Mouse (Mus musculus): Measurements from ENCODE around the gene Ifitm3. TPM values are rescaled to one million over a fixed set of nuclear protein-coding genes. Genes with fewer than 3 reads are reported as not detected.

Gene Ifitm3
- polyA plus RNA-seq, 1 experiment = 1,312 TPM

DNA sequence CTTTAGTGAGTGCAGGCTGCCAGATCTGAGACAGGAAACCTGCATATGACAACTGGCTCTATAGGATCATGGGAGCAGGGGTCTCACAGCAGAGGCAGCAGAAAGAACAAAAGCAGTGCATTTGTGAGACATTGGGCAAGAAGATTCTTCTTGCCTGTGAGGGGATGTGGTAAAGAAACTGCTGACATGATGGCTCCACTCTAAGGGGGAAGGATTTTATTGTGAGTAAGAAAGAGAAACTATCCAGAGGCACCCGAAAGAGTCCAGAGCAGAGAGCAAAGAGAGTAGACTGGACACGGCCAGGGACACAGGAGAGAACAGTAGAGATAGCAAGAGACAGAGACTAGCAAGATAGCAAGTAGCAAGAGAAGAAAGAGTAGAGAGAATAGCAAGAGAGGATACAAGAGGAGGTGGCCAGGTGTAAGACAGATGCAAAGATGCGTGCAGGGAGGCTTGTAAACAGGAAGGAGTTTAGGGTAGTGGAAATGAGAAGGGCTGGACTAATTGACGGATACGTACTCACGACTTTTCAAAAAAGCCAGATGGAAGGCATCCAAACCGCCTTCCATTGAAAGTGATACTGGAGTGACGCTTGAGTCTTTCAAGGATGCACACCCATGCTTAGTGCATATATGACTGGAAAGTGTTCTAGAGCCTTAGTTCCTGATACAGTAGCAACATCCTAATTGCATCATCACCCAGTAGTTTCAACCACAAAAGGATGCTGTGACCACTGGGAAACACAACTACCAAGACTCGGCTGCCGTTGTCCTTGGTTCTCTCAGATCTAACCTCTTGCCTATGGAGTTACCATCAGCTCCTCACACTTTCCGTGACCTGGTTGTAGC is 11.5 kb downstream of the Ifitm3 start:
- H3K79me2 ChIP-seq (ENCODE audit: control insufficient read depth, insufficient read depth) = no peaks in the 10 kb centered on the region
- H3ac ChIP-seq (ENCODE audit: control insufficient read depth, insufficient read length) = no peak overlapping the region
- H3K4me3 ChIP-seq = no peak overlapping the region
- H3K36me3 ChIP-seq (ENCODE audit: control insufficient read depth, insufficient read depth) = no peaks in the 10 kb centered on the region
- no peaks in the 10 kb centered on the region for H3K27me3 ChIP-seq (ENCODE audit: control insufficient read depth, insufficient read depth, insufficient read length)
- H3K4me2 ChIP-seq (ENCODE audit: low read depth) = no peak overlapping the region
- TF ChIP-seq POLR2AphosphoS2 (IDR thresholded peaks at IDR 0.05; ENCODE audit: insufficient read length, low read depth) (no peak), POLR2A (IDR thresholded peaks at IDR 0.05; ENCODE audit: insufficient read length, low read depth) (no peak), MAX (IDR thresholded peaks at IDR 0.05; ENCODE audit: low read depth) (no peak), TCF3 (IDR thresholded peaks at IDR 0.05; ENCODE audit: insufficient read length, low read depth) (no peak), MYOG (IDR thresholded peaks at IDR 0.05; ENCODE audit: control insufficient read depth in 1 of 3, insufficient read depth in 1 of 3, insufficient read length in 2 of 3, low read depth in 2 of 3) (no peak), E2F4 (IDR thresholded peaks at IDR 0.05; ENCODE audit: insufficient read depth) (no peak), REST (IDR thresholded peaks at IDR 0.05; ENCODE audit: insufficient read depth, insufficient read length) (no peak)

DNA sequence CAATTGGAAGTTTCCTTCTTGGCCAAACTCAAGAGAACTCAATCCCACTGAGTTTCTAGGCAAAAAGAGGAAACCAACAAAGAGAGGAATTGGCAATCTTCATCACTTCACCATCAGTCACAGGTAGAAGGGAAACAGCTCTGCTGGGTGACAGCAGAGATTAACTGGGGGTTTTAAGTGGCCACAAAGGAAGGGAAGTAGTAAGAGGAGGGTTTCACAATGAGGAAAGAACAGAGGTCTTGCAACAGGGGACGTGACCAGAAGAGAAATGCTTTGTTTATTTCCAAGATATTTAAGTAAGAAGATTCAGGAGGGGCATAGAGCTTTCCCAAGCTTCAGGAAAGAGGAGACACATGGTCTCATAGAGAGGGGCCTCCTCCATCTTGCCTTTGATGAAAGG is 12.8 kb downstream of the Ifitm3 start:
- H3ac ChIP-seq (ENCODE audit: control insufficient read depth, insufficient read length) = no peak overlapping the region
- H3K4me2 ChIP-seq (ENCODE audit: low read depth) = no peak overlapping the region
- no peaks in the 10 kb centered on the region for H3K27me3 ChIP-seq (ENCODE audit: control insufficient read depth, insufficient read depth, insufficient read length)
- no peak overlapping the region for H3K4me3 ChIP-seq
- H3K79me2 ChIP-seq (ENCODE audit: control insufficient read depth, insufficient read depth) = no peaks in the 10 kb centered on the region
- no peaks in the 10 kb centered on the region for H3K36me3 ChIP-seq (ENCODE audit: control insufficient read depth, insufficient read depth)
- TF ChIP-seq MYOD1 (IDR thresholded peaks at IDR 0.05; ENCODE audit: control insufficient read depth in 1 of 3, insufficient read length in 2 of 3, low read depth in 2 of 3) = no peak
- no peak for TF ChIP-seq MYOG (IDR thresholded peaks at IDR 0.05; ENCODE audit: control insufficient read depth in 1 of 3, insufficient read depth in 1 of 3, insufficient read length in 2 of 3, low read depth in 2 of 3)
- no peak for TF ChIP-seq POLR2AphosphoS2 (IDR thresholded peaks at IDR 0.05; ENCODE audit: insufficient read length, low read depth)
- no peak for TF ChIP-seq TCF12 (IDR thresholded peaks at IDR 0.05; ENCODE audit: insufficient read depth, poor library complexity, severe bottlenecking)
- TF ChIP-seq SRF (IDR thresholded peaks at IDR 0.05; ENCODE audit: control insufficient read depth, insufficient read length, low read depth) = no peak
- no peak for TF ChIP-seq MAX (IDR thresholded peaks at IDR 0.05; ENCODE audit: low read depth)
- TF ChIP-seq REST (IDR thresholded peaks at IDR 0.05; ENCODE audit: insufficient read depth, insufficient read length) = no peak
- no peak for TF ChIP-seq TCF3 (IDR thresholded peaks at IDR 0.05; ENCODE audit: insufficient read length, low read depth)
- TF ChIP-seq USF1 (IDR thresholded peaks at IDR 0.05; ENCODE audit: low read depth) = no peak
- no peak for TF ChIP-seq E2F4 (IDR thresholded peaks at IDR 0.05; ENCODE audit: insufficient read depth)
- TF ChIP-seq CEBPB (IDR thresholded peaks at IDR 0.05; ENCODE audit: insufficient read depth, poor library complexity, severe bottlenecking) = no peak
- TF ChIP-seq POLR2A (IDR thresholded peaks at IDR 0.05; ENCODE audit: insufficient read length, low read depth) = no peak

DNA sequence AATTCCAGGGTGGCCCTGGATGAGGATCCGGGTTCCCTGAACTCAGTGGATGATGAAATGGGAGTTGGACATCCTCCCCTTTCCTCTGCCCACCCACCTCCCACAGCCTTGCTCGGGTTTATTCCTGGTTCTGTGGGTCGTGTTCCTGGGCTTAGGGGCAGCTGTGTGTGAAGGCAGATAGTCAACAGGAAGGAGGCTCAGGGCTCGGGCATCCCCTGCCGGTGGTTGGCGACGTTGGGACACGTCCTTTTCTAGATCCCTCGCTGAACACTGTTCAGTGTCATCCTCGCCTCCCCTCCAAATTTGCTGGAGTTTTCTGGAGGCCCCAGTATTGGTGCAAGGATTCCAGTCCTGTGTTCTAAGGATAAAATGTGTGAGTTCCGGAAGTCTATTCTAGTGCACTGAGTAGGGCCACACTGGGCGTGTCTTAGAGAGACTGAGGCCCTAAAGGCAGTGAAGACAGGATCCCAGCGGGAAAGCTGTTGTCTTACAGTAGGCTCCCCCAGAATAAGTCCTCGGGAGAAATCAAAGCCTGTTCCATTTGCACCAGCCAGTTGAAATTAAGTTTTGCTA is 19.4 kb downstream of the Ifitm3 start:
- Histone ChIP-seq H3K79me2 (ENCODE audit: control insufficient read depth, insufficient read depth) (no peaks in the 10 kb centered on the region), H3K4me2 (ENCODE audit: low read depth) (no peak overlapping the region), H3K4me3 (no peak overlapping the region), H3K27me3 (ENCODE audit: control insufficient read depth, insufficient read depth, insufficient read length) (no peaks in the 10 kb centered on the region), H3ac (ENCODE audit: control insufficient read depth, insufficient read length) (no peak overlapping the region), H3K36me3 (ENCODE audit: control insufficient read depth, insufficient read depth) (no peaks in the 10 kb centered on the region)
- no peak for TF ChIP-seq POLR2A (IDR thresholded peaks at IDR 0.05; ENCODE audit: insufficient read length, low read depth)
- TF ChIP-seq SRF (IDR thresholded peaks at IDR 0.05; ENCODE audit: control insufficient read depth, insufficient read length, low read depth) = no peak
- no peak for TF ChIP-seq CEBPB (IDR thresholded peaks at IDR 0.05; ENCODE audit: insufficient read depth, poor library complexity, severe bottlenecking)
- TF ChIP-seq POLR2AphosphoS2 (IDR thresholded peaks at IDR 0.05; ENCODE audit: insufficient read length, low read depth) = no peak
- TF ChIP-seq E2F4 (IDR thresholded peaks at IDR 0.05; ENCODE audit: insufficient read depth) = no peak
- no peak for TF ChIP-seq USF1 (IDR thresholded peaks at IDR 0.05; ENCODE audit: low read depth)
- TF ChIP-seq MYOG (IDR thresholded peaks at IDR 0.05; ENCODE audit: control insufficient read depth in 1 of 3, insufficient read depth in 1 of 3, insufficient read length in 2 of 3, low read depth in 2 of 3) = no peak
- TF ChIP-seq REST (IDR thresholded peaks at IDR 0.05; ENCODE audit: insufficient read depth, insufficient read length) = no peak
- no peak for TF ChIP-seq MAX (IDR thresholded peaks at IDR 0.05; ENCODE audit: low read depth)
- TF ChIP-seq MYOD1 (IDR thresholded peaks at IDR 0.05; ENCODE audit: control insufficient read depth in 1 of 3, insufficient read length in 2 of 3, low read depth in 2 of 3) = no peak
- no peak for TF ChIP-seq TCF12 (IDR thresholded peaks at IDR 0.05; ENCODE audit: insufficient read depth, poor library complexity, severe bottlenecking)
- TF ChIP-seq TCF3 (IDR thresholded peaks at IDR 0.05; ENCODE audit: insufficient read length, low read depth) = no peak

DNA sequence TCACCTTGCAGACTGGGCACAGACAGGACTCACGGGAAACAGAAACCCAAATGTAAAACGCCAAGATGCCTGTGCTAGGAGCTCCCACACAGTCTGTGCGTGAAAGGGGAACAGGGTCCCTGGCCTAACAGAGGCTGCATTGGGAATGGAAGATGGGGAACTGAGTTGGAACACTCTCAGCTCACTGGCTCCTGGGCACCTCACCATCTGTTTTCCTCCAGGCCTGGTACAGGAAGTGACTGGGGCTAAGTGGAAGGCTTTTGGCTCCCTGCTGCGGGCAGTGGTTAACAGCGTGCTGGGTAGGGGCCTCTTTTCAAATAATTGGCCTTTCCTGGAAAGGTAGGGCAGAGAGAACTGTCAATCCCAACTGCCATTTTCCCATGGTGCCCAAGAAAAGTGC is 19.9 kb downstream of the Ifitm3 start:
- Histone ChIP-seq H3K4me2 (ENCODE audit: low read depth) (no peak overlapping the region), H3K4me3 (no peak overlapping the region), H3K27me3 (ENCODE audit: control insufficient read depth, insufficient read depth, insufficient read length) (no peaks in the 10 kb centered on the region), H3ac (ENCODE audit: control insufficient read depth, insufficient read length) (no peak overlapping the region), H3K36me3 (ENCODE audit: control insufficient read depth, insufficient read depth) (no peaks in the 10 kb centered on the region), H3K79me2 (ENCODE audit: control insufficient read depth, insufficient read depth) (no peaks in the 10 kb centered on the region)
- TF ChIP-seq POLR2AphosphoS2 (IDR thresholded peaks at IDR 0.05; ENCODE audit: insufficient read length, low read depth) = no peak
- TF ChIP-seq MYOG (IDR thresholded peaks at IDR 0.05; ENCODE audit: control insufficient read depth in 1 of 3, insufficient read depth in 1 of 3, insufficient read length in 2 of 3, low read depth in 2 of 3) = no peak
- no peak for TF ChIP-seq SRF (IDR thresholded peaks at IDR 0.05; ENCODE audit: control insufficient read depth, insufficient read length, low read depth)
- no peak for TF ChIP-seq TCF3 (IDR thresholded peaks at IDR 0.05; ENCODE audit: insufficient read length, low read depth)
- TF ChIP-seq USF1 (IDR thresholded peaks at IDR 0.05; ENCODE audit: low read depth) = no peak
- TF ChIP-seq REST (IDR thresholded peaks at IDR 0.05; ENCODE audit: insufficient read depth, insufficient read length) = no peak
- TF ChIP-seq MYOD1 (IDR thresholded peaks at IDR 0.05; ENCODE audit: control insufficient read depth in 1 of 3, insufficient read length in 2 of 3, low read depth in 2 of 3) = no peak

Data from myocyte (in vitro differentiated cells).